ENCODE assay signal across 17 mouse cellular contexts in genomic region chr19:24983857-24984498, GRCm38 (mm10).
"Had no signal": no experiment of that assay in that cellular context is flagged by ENCODE, and none has a peak within 500 bp of the region (broad histone marks: within the 10 kb centered on the region; RNA-seq: fewer than 3 reads in every experiment).

No protein-coding gene starts in this region.

- ATAC-seq: lung, postnatal 0 days; midbrain, embryonic 13.5 days; midbrain, embryonic 16.5 days had no signal

- H3K27ac ChIP-seq: layer of hippocampus, adult 2 months; left cerebral cortex, adult 2 months; liver, embryonic 13.5 days; midbrain, embryonic 10.5 days; midbrain, embryonic 13.5 days had no signal

- H3K9me3 ChIP-seq: liver, embryonic 13.5 days; megakaryocyte, embryonic 14.5 days; midbrain, embryonic 10.5 days; midbrain, embryonic 13.5 days had no signal

- H3K4me2 ChIP-seq: liver, embryonic 13.5 days; lung, embryonic 14.5 days; midbrain, embryonic 13.5 days had no signal

- H3K27me3 ChIP-seq: liver, embryonic 13.5 days; megakaryocyte, embryonic 14.5 days; midbrain, embryonic 13.5 days had no signal

- H3K9ac ChIP-seq: liver, embryonic 13.5 days; lung, embryonic 14.5 days; midbrain, embryonic 13.5 days had no signal

- H3K4me3 ChIP-seq: layer of hippocampus, adult 2 months; left cerebral cortex, adult 2 months; liver, embryonic 13.5 days; megakaryocyte, embryonic 14.5 days; midbrain, embryonic 10.5 days; midbrain, embryonic 13.5 days; myocyte had no signal

- DNase-seq: kidney, adult 8-10 months; kidney, postnatal 25 days; layer of hippocampus, adult 9-11 months; layer of hippocampus, postnatal 36 days; liver, embryonic 13.5 days; lung, embryonic 14.5 days; lung, postnatal 36 days; thymus, adult 18-20 months; thymus, postnatal 36 days had no signal

- H3K36me3 ChIP-seq: liver, embryonic 13.5 days; midbrain, embryonic 10.5 days; midbrain, embryonic 13.5 days had no signal
